Mouse (Mus musculus) macrophage (primary cell): ENCODE data around the gene Bspry. TPM values are rescaled to one million over a fixed set of nuclear protein-coding genes. Genes with fewer than 3 reads are reported as not detected.

ENCODE experiments used
- H3K27ac ChIP-seq: fragments of 350-480 bp; formaldehyde crosslinking; 2 replicates; pipeline ENCODE4 v1.9.0; 2021
- H3K36me3 ChIP-seq: fragments of 350-480 bp; formaldehyde crosslinking; 2 replicates; pipeline ENCODE4 v1.9.0; 2021; ENCODE audit errors: inconsistent target
- H3K4me3 ChIP-seq: fragments of 350-480 bp; formaldehyde crosslinking; 2 replicates; pipeline ENCODE4 v1.9.0; 2021; ENCODE audit errors: inconsistent target
- H3K79me2 ChIP-seq: fragments of 350-480 bp; formaldehyde crosslinking; 2 replicates; pipeline ENCODE4 v1.9.0; 2021; ENCODE audit errors: inconsistent target
- WGBS: methylation state at CpG from one replicate; pipeline ENCODE4 v1.1.7; 2026; ENCODE audit warnings: inconsistent platforms; ENCODE audit not compliant: missing documents; 5-methylcytosine and 5-hydroxymethylcytosine counted together
- polyA plus RNA-seq: library from polyadenylated mRNA; stranded (reverse); fragments of 250-400 nt; gene quantifications from 3 replicates; pipeline ENCODE4 v1.2.4, GENCODE M21; 2018; ENCODE audit warnings: inconsistent platforms

Bspry gene
- polyA plus RNA-seq, 1 experiment from 2014 or later, result 0.17 TPM

DNA sequence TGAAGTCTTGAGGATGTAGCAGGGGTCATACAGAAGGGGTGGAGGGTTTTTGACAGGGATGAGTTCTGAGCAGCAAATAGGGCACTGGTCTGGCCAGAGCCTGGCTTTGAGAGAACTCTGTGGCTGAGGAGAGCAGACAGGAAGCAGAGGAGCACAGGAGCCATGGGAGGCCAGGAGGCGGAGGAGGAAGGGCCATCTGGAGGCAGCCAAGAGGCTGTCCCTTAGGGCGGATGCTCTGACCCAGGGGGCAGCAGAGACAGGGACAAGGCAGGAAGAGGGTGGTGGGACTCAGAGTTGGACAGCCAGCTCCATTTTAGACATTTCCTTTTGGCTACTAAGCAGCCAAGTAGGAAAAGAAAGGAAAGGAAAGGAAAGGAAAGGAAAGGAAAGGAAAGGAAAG is 36.2 kb downstream of the Bspry start:
- Histone ChIP-seq H3K36me3 (peaks cover 6% of the 10 kb centered on the region; the same call in 1 of the 2 replicates), H3K79me2 (no peaks in the 10 kb centered on the region), H3K27ac (no peak overlapping the region), H3K4me3 (no peak overlapping the region)
- WGBS, result 63% methylated on average over 2 of the region's 2 CpGs

DNA sequence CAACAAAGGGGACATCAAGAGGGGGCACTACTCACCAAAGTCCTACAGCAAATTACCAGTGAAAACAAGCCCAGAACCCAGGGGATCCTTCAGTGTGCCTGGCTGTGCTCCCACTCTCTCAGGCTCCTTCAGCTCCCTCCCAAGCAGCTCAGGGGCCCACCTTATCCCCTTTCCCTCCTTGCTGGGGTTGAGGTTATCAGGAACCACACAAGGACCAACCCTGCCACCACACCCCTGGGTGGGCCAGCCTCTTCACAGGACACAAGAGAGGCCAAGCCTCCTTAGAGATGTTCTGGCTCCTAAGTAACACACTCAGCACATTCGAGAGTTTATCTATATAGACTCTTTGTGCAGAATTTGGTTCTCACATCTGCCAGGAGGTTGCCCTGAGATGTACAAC is 36.7 kb downstream of the Bspry start:
- no peak overlapping the region for H3K4me3 ChIP-seq
- peaks cover 6% of the 10 kb centered on the region; the same call in 1 of the 2 replicates for H3K36me3 ChIP-seq
- no peaks in the 10 kb centered on the region for H3K79me2 ChIP-seq
- H3K27ac ChIP-seq, result no peak overlapping the region
- WGBS, result 100% methylated on average over 1 of the region's 1 CpGs

DNA sequence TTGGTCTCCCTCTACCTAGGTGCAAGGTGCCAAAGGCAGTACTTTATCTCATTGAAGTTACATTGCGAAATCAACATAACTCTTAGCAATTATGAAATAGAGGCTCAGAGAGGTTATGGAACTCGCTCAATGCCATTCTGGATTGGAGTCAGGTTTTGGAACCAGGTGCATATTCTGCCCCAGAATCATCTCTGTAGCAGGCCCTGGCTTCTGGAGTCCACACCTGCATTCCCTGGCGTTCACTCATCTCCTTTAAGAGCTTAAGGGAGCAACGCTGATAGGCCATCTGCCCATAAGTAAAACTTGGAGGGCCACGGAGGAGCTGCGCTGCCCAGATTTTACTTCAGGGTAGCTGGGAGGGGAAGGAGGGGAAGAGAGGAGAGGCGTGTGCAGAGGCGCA is 37.2 kb downstream of the Bspry start:
- peaks cover under 1% of the 10 kb centered on the region; the same call in 1 of the 2 replicates for H3K36me3 ChIP-seq
- WGBS, result 79% methylated on average over 7 of the region's 8 CpGs
- H3K79me2 ChIP-seq, result no peaks in the 10 kb centered on the region
- no peak overlapping the region for H3K4me3 ChIP-seq
- no peak overlapping the region for H3K27ac ChIP-seq

DNA sequence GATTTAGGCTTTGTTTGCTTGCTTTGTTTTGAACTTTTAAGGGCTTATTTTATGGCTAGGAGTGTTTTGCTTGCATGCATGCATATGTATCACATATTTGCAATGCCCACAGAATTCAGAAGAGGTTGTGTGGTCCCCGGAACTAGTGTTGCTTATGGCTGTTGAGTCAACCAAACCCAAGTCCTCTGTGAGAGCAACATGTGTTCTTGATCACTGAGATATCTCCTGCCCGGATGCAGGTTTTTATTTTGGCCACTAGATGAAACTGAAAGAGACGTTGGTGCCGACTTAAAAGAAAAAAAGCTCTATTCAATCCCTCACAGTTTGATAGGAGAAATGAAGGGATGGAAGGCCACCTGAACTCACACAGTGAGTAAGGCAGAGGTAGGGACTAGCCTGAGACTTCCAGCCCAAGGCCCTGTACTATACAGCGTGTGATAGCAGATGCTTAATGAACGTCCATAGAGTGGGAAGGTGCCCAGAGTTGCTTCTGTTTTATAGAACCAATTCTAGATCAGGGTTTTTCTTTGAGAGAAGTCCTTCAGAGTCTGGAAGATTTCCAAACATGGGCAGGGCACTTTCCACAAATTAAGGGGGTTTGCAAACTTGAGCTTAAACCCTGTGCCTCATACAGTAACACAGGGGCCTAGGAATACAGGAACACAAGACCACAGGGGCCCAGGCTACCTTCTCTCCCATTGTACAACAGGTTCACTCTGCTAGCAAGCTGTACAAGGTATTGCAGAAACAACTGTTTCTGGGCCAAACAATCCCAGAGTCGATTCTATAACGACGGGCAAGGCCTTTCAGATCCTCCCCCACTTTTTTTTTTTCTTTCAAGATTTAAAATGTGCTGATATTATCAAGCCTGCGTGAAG is 37.9 kb downstream of the Bspry start:
- Histone ChIP-seq H3K4me3 (no peak overlapping the region), H3K79me2 (no peaks in the 10 kb centered on the region), H3K36me3 (no peaks in the 10 kb centered on the region), H3K27ac (no peak overlapping the region)
- 58% methylated on average over 10 of the region's 10 CpGs for WGBS

DNA sequence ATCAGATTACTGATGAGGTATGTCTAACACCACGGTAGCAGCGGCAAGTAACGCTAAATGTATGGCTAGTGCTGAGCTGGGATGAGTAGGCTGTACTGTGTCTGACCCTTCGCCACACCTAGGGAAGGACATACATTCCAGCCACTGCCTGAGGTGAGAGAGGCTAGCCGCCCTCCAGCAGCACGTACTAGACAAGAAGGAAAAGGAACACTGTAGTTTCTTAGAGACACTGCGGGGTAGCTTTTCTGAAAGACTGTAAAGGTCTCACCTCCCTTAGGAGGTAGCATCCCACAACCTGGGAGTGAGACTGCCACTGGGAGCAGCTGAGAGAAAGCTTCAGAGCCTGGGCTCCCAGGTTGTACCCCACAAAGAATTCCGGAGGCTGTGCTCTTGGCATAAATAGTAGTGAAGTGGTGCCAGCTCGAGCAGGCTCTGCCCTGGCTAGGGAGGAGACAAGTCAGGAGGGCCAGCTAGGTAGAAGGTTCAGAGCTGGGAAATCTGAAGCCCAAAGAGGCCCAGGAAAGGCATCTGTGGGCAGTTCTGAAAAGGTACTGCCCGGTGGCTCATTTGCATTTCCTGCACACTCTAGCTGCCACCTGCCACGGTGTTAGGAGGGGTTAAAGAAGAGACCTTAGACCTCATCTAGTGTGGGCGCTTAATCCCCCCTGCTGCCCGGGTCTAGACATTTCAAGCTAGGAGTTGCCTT is 38.7 kb downstream of the Bspry start:
- WGBS, result 50% methylated on average over 13 of the region's 13 CpGs
- Histone ChIP-seq H3K36me3 (no peaks in the 10 kb centered on the region), H3K4me3 (peak overlapping the region; percentile 71; the same call in 1 of the 2 replicates), H3K27ac (no peak overlapping the region), H3K79me2 (0 out of 2 replicates have a peak, but pooled peaks cover 1% of the 10 kb centered on the region)

DNA sequence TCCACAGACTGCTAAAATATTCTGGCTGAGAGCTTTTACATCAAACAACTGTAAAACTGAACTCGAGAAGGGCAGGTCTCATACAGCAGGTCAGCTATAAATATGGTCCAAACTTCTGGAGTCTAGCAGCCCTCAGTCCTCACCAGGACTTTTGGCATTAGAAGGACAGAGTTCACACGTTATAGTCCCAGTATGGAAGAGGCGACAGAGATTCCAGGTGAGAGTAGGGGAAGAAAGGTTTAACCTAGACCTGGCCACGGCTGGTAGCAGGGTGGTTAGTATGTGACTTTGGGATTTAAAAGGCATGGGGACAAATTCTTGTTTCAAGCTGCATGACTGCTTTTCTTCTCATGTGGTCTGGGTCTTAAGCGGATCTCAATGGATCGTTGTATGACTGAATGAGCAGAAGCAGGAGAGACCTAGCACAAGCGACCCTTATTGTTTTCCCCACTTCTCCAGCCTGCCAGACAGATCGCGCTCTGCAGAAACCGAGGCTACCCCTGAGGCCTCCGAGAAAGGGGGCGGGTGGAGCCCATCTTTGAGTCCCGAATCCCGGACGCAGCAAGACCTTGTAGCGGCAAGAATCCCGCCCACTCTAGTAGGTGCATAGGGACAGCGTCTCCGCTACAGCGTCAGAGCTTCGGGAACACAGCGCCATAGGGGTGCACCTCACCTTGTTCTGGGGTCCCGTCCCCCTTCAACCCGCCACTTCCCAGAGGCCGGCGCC is 39.4 kb downstream of the Bspry start:
- Histone ChIP-seq H3K36me3 (no peaks in the 10 kb centered on the region), H3K4me3 (peak overlapping the region; percentile 71), H3K79me2 (peaks cover 8% of the 10 kb centered on the region; the same call in 1 of the 2 replicates), H3K27ac (no peak overlapping the region)
- 4% methylated on average over 26 of the region's 26 CpGs for WGBS

DNA sequence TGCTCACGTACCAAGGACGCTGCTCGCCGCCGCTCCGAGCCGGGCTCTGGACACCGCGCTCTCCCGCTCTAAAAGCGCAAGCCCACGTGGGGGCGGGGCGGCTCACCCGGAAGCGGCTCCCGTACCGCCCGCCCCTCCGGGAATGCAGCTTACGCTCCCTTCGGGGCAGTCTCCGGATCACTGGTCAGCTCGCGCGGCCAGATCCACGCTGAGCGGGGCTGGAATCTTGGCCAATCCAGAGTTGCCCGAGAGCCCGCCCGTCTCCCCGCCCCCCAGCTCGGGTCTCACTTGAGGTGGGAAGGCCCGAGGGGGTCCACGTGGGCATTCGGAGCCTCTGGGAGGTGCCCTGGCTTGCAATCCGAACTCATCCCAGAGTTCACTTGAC is 40.0 kb downstream of the Bspry start, which contains the start of gene Alad:
TSS of gene Alad (minus strand) at position 70 of the 385 bp plus-strand sequence.
- H3K4me3 ChIP-seq, result peak within 1 kb of the TSS; percentile 71
- peaks cover 10% of the 10 kb centered on the region; the same call in 1 of the 2 replicates for H3K79me2 ChIP-seq
- WGBS, result under 1% methylated on average over 37 of the region's 37 CpGs
- peak within 1 kb of the TSS; percentile 32; the same call in 1 of the 2 replicates for H3K27ac ChIP-seq
- H3K36me3 ChIP-seq, result no peaks in the 10 kb centered on the region

DNA sequence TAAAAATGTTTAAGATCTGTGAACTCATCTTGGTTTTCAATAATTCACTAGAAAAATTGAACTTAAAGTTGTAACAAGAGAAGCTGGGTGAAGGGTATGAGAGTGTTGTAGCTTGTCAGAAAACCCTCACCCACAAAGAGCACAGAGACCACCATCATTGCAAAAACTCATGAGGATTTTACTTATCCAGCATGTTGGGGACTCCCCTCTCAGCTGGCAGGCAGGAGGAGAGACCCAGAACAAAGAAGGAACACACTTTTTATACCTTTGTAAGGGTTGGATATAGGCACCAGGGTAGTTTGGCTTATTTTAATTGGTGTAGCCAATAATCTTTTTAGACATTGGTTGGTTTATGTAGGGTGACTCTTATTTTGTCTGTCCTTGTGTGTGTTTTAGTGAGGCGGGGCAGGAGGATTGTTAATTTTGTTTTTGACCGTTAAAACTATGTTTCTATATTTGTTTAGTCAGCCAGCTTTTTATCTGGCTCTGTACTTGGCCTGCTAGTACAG is 41.1 kb downstream of the Bspry start:
- Histone ChIP-seq H3K79me2 (peaks cover 10% of the 10 kb centered on the region; the same call in 1 of the 2 replicates), H3K36me3 (no peaks in the 10 kb centered on the region), H3K4me3 (no peak overlapping the region), H3K27ac (no peak overlapping the region)
- 74% methylated on average over 2 of the region's 2 CpGs for WGBS

DNA sequence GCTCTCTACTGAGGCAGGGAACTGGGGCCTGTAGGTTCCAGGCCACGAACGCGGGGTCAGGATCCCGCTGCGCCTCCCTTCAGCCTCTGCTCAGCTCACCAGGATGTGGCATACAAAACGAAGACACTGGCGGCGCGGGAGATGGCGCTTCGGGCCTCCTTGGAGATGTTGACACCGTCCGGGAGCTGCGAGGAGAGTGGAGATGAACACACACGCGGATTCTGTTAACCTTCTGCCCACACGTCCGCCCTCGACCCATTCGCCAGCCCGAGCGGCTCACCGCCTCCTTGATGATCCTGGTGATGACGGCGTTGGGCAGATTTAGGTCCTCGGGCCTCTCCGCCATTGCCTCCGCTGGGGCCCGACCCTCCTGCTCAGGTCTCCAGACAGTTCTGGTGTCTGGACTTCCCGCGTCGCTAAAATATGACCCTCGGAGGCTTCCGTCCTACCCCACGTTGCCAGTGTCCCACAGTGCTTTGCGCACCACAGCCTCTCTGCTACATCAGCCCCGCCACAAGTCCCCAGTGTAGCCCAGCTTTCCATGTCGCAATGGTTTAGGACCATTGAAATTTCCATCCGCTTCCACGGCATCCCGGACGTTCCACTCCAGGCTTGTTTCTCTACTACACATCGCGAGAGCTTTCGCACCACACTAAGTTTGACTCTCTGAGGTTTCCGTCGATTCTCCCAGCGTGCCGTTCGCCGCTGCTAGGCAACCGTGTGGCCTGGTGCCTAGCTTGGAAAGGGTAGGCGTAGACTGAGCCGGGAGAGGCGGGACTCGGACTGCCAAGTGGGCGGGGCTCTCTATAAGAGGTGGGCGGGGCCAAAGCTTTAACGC is 45.0 kb downstream of the Bspry start, which contains the start of the genes Pole3 and 4933430I17Rik:
TSS of gene Pole3 (minus strand) at position 418 of the 838 bp plus-strand sequence.
TSS of gene 4933430I17Rik (plus strand) at position 719 of the 838 bp plus-strand sequence.
- H3K4me3 ChIP-seq, result peak within 1 kb of the TSS; percentile 94
- H3K36me3 ChIP-seq, result no peaks in the 10 kb centered on the region
- peak within 1 kb of the TSS; percentile 94 for H3K27ac ChIP-seq
- peaks cover 10% of the 10 kb centered on the region; the same call in 1 of the 2 replicates for H3K79me2 ChIP-seq
- WGBS, result under 1% methylated on average over 59 of the region's 59 CpGs

DNA sequence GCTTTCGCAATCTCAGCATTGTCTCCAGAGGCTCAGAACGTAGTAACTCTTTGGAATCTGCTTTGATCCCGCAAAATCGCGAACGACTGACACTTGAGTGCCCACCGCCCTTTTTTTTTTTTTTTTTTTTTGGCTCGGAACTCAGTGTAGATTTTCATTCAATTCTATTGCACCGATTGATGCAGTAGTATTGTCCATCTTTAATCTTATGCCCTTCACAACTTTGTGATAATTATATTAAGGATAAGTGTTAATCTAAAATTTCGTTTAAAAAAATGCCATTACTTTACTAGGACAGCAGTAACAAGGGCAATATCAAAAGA is 45.6 kb downstream of the Bspry start:
- Histone ChIP-seq H3K4me3 (peak overlapping the region; percentile 94), H3K36me3 (no peaks in the 10 kb centered on the region), H3K27ac (no peak overlapping the region; the same call in 1 of the 2 replicates), H3K79me2 (peaks cover 10% of the 10 kb centered on the region; the same call in 1 of the 2 replicates)
- 2% methylated on average over 9 of the region's 10 CpGs for WGBS

DNA sequence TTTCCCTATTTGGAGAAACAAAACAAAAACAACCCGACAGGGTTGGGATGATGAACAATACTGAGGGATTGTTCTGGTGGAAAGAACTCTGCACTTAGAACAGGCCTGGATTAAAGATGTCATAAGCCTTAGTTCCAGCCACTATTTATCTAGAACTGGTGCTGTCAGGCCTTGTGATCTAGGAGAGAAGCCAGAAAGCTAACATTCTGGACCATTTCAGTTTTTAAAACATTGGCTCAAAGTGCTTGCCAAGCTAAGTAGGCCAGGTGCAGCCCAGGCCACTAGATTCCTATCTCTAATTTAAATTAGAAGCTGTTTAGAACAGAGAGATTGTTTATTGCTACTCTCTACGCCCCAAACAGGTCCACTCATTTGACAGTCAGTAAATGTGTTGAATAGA is 46.4 kb downstream of the Bspry start:
- 88% methylated on average over 2 of the region's 2 CpGs for WGBS
- H3K79me2 ChIP-seq, result peaks cover 10% of the 10 kb centered on the region; the same call in 1 of the 2 replicates
- no peaks in the 10 kb centered on the region for H3K36me3 ChIP-seq
- no peak overlapping the region for H3K27ac ChIP-seq
- H3K4me3 ChIP-seq, result no peak overlapping the region

DNA sequence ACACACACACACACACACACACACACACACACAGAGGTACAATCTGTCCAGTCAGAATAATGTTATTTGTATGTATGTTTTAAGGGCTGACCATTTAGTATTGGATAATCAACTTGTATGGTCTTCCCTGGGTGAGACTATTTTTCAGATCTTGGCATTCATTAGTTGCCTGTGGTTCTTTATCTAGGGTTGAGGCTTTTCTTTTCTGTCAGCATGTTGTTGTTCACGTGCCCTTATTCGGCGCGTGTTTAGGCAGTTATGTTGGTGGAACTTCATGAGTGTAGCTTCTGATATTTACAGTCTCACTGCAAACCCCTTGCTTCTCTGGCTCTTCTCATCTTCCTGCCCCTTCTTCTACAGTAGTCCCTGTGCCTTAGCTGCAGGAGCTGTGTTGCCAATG is 47.8 kb downstream of the Bspry start:
- whole genome bisulfite sequencing, result 68% methylated on average over 4 of the region's 4 CpGs

DNA sequence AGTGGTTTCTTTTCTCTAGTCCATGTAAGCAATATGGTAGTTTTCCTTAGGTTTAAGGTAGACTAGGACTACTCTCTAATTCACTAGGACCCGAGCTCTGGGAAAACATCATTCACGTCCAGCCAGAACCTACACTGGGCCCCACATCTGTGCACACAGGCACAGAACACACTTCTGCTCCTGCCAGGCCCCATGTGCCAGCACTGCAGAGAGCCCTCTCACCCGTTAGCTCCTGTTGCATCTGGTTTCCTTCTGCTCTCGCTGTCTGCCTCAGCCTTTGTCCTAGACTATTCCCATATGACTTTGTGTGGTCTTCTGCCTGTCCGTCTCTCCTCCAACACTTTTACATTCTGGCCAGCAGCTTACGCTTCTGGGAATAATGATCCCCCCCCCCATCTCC is 53.9 kb downstream of the Bspry start:
- WGBS, result 92% methylated on average over 6 of the region's 6 CpGs
- Histone ChIP-seq H3K79me2 (no peaks in the 10 kb centered on the region), H3K36me3 (no peaks in the 10 kb centered on the region), H3K27ac (no peak overlapping the region), H3K4me3 (no peak overlapping the region)

More for the DNA sequence above, 47.8 kb downstream of the Bspry start:
- Histone ChIP-seq H3K27ac (no peak overlapping the region), H3K79me2 (peaks cover 10% of the 10 kb centered on the region; the same call in 1 of the 2 replicates), H3K36me3 (no peaks in the 10 kb centered on the region), H3K4me3 (no peak overlapping the region)
